Mouse (Mus musculus) small intestine, adult 2 months (tissue): ENCODE measurements around the gene Kirrel3.

Experiments used
- CTCF ChIP-seq: fragments of 200-500 bp; IDR thresholded peaks from 2 replicates; pipeline ENCODE4 v1.5.1; 2012; ENCODE audit warnings: low read depth, mild to moderate bottlenecking, control low read depth, inconsistent platforms, low read length, moderate library complexity, mixed read lengths; ENCODE audit not compliant: insufficient replicate concordance, insufficient read length; ENCODE audit errors: extremely low read depth
- POLR2A ChIP-seq: fragments of 200-500 bp; IDR thresholded peaks from 2 replicates; pipeline ENCODE4 v1.6.1; 2012; ENCODE audit warnings: low read depth, mild to moderate bottlenecking, control low read depth, inconsistent platforms, low read length, moderate library complexity

- TF ChIP-seq CTCF (no peak), POLR2A (no peak)
These were observed 274.8 kb downstream of the Kirrel3 start for GRCm38 (mm10) chr9:34760521-34760920.
